ENCODE assay signal across 8 mouse cellular contexts in genomic region chr3:82548753-82549152, GRCm38 (mm10). TPM values are rescaled to one million over a fixed set of nuclear protein-coding genes. Genes with fewer than 3 reads are reported as not detected.
DNase-seq lines count a peak whose midpoint lies in the region; ATAC-seq and TF ChIP-seq lines count a peak whose summit lies in the region.

No protein-coding gene starts in this region.

- no peak for TF ChIP-seq EP300 in liver, postnatal 0 days (IDR thresholded peaks at IDR 0.05; ENCODE audit: low read depth)

- ATAC-seq in frontal cortex, adult (ENCODE audit: low TSS enrichment): peak; percentile 87
- ATAC-seq in forebrain, postnatal 0 days: peak; percentile 83
- ATAC-seq in liver, postnatal 0 days: no peak
- no peak for ATAC-seq in erythroblast, adult 5-6 weeks (replicated peaks; ENCODE audit: low FRiP score, poor library complexity, severe bottlenecking)

- peak overlapping the region; percentile 42 for H3K9ac ChIP-seq in forebrain, postnatal 0 days
- H3K9ac ChIP-seq in liver, postnatal 0 days (replicated peaks): no peak overlapping the region

- WGBS in forebrain, postnatal 0 days: 4% methylated on average over 9 of the region's 9 CpGs
- 3% methylated on average over 9 of the region's 9 CpGs for WGBS in liver, postnatal 0 days (ENCODE audit: insufficient replicate concordance)

- peak; percentile 73 for TF ChIP-seq CTCF in forebrain, postnatal 0 days (IDR thresholded peaks at IDR 0.05; ENCODE audit: low read depth)
- TF ChIP-seq CTCF in liver, postnatal 0 days (IDR thresholded peaks at IDR 0.05; ENCODE audit: low read depth): no peak

- H3K36me3 ChIP-seq in forebrain, postnatal 0 days (ENCODE audit: insufficient read depth): no peaks in the 10 kb centered on the region
- H3K36me3 ChIP-seq in liver, postnatal 0 days (replicated peaks; ENCODE audit: insufficient read depth, low read length): no peaks in the 10 kb centered on the region

- DNase-seq in frontal cortex, postnatal 25 days (ENCODE audit: low spot score in 2 of 2): no peak
- DNase-seq in Muller cell, postnatal 12 days (ENCODE audit: inconsistent ontology term): peak; percentile 27
- peak; percentile 55 for DNase-seq in forebrain, postnatal 0 days
- DNase-seq in liver, postnatal 0 days: no peak
- DNase-seq in ovary, postnatal 36 days (ENCODE audit: low spot score): no peak
- no peak for DNase-seq in thymus, adult 18-20 months

- peak overlapping the region; percentile 47 for H3K4me3 ChIP-seq in forebrain, postnatal 0 days (ENCODE audit: low read depth, low read length)
- 0 out of 2 replicates have a peak overlapping the region, but pooled peaks have one; percentile 15 for H3K4me3 ChIP-seq in liver, postnatal 0 days (ENCODE audit: low read depth, low read length)

- H3K27me3 ChIP-seq in forebrain, postnatal 0 days (ENCODE audit: insufficient read depth, low read length): 0 out of 2 replicates have a peak, but pooled peaks cover 7% of the 10 kb centered on the region
- peaks cover 13% of the 10 kb centered on the region for H3K27me3 ChIP-seq in liver, postnatal 0 days (ENCODE audit: insufficient read depth, low read length)

- no peak overlapping the region for H3K27ac ChIP-seq in forebrain, postnatal 0 days (ENCODE audit: low read depth, low read length)
- H3K27ac ChIP-seq in liver, postnatal 0 days (ENCODE audit: low read depth): no peak overlapping the region

- no peaks in the 10 kb centered on the region for H3K9me3 ChIP-seq in forebrain, postnatal 0 days (ENCODE audit: low read length)
- H3K9me3 ChIP-seq in liver, postnatal 0 days (ENCODE audit: low read length): no peaks in the 10 kb centered on the region

- H3K4me2 ChIP-seq in forebrain, postnatal 0 days (ENCODE audit: low read depth): peak overlapping the region; percentile 89
- peak overlapping the region; percentile 57 for H3K4me2 ChIP-seq in liver, postnatal 0 days (ENCODE audit: low read depth, low read length)

- no peaks in the 10 kb centered on the region for H3K4me1 ChIP-seq in forebrain, postnatal 0 days (ENCODE audit: insufficient read depth)
- no peaks in the 10 kb centered on the region; the same call in 1 of the 2 replicates for H3K4me1 ChIP-seq in liver, postnatal 0 days (ENCODE audit: insufficient read depth)

RNA-seq across cellular contexts. Expression of gene Npy2r, which starts 0.9 kb away (rescaled TPM):
- total RNA-seq in forebrain, postnatal 0 days (2014; rRNA removed): 6.3 and 7.5 TPM in 2 replicates
- polyA plus RNA-seq in forebrain, postnatal 0 days (2015; fragmentation: Nextera tagmentation; extraction: Ambion mirVana): 1.7 and 3.6 TPM in 2 replicates
- polyA plus RNA-seq in liver, postnatal 0 days (2015; fragmentation: Nextera tagmentation; extraction: Ambion mirVana): not detected in 2 replicates
- total RNA-seq in erythroblast, adult 5-6 weeks (2015; ENCODE audit: low replicate concordance): not detected in 2 replicates
- total RNA-seq in erythroblast, adult 5-6 weeks (2017; ENCODE audit: low replicate concordance): not detected in 2 replicates

Comparison
In these comparisons a context has a peak if more than half of its experiments do, and no peak if none do; other contexts are left out.
1. ATAC-seq: peak in frontal cortex, adult (single experiment) and forebrain, postnatal 0 days (single experiment); none in liver, postnatal 0 days (single experiment) and erythroblast, adult 5-6 weeks (single experiment).
2. DNase-seq: peak in Muller cell, postnatal 12 days (single experiment) and forebrain, postnatal 0 days (single experiment); none in frontal cortex, postnatal 25 days (0 of 2), liver, postnatal 0 days (single experiment), ovary, postnatal 36 days (single experiment) and thymus, adult 18-20 months (0 of 2).